Mouse (Mus musculus) myocyte (in vitro differentiated cells): ENCODE data around the gene Top1.
A peak's percentile ranks its signal among the peaks of the same experiment; 100 is the strongest.

Experiments
- CEBPB ChIP-seq: IDR thresholded peaks from 2 replicates; pipeline ENCODE4 v1.6.1; 2011; ENCODE audit warnings: mild to moderate bottlenecking, moderate library complexity; ENCODE audit not compliant: poor library complexity, insufficient read depth, severe bottlenecking
- MAX ChIP-seq: IDR thresholded peaks from one replicate; pipeline ENCODE4 v1.6.1; 2011; ENCODE audit warnings: low read depth, mild to moderate bottlenecking, control low read depth
- MYOD1 ChIP-seq, 3 experiments: IDR thresholded peaks; one replicate each; pipeline ENCODE4 v1.6.1; 2011; ENCODE audit warnings: control low read depth in 2 of 3, low read depth in 2 of 3, mild to moderate bottlenecking in 2 of 3, moderate library complexity in 1 of 3; ENCODE audit not compliant: insufficient read length in 2 of 3, control insufficient read depth in 1 of 3
- MYOG ChIP-seq, 3 experiments: IDR thresholded peaks; one replicate each; pipeline ENCODE4 v1.6.1; 2011; ENCODE audit warnings: control low read depth in 2 of 3, low read depth in 2 of 3, mild to moderate bottlenecking in 2 of 3; ENCODE audit not compliant: insufficient read length in 2 of 3, control insufficient read depth in 1 of 3, insufficient read depth in 1 of 3
- POLR2A ChIP-seq: IDR thresholded peaks from one replicate; pipeline ENCODE4 v1.6.1; 2011; ENCODE audit warnings: low read depth, mild to moderate bottlenecking, control low read depth, moderate library complexity; ENCODE audit not compliant: insufficient read length
- TCF12 ChIP-seq: IDR thresholded peaks from one replicate; pipeline ENCODE4 v1.6.1; 2011; ENCODE audit warnings: mild to moderate bottlenecking, control low read depth; ENCODE audit not compliant: poor library complexity, insufficient read depth, severe bottlenecking
- USF1 ChIP-seq: IDR thresholded peaks from one replicate; pipeline ENCODE4 v1.6.1; 2011; ENCODE audit warnings: low read depth, mild to moderate bottlenecking, control low read depth, moderate library complexity

DNA sequence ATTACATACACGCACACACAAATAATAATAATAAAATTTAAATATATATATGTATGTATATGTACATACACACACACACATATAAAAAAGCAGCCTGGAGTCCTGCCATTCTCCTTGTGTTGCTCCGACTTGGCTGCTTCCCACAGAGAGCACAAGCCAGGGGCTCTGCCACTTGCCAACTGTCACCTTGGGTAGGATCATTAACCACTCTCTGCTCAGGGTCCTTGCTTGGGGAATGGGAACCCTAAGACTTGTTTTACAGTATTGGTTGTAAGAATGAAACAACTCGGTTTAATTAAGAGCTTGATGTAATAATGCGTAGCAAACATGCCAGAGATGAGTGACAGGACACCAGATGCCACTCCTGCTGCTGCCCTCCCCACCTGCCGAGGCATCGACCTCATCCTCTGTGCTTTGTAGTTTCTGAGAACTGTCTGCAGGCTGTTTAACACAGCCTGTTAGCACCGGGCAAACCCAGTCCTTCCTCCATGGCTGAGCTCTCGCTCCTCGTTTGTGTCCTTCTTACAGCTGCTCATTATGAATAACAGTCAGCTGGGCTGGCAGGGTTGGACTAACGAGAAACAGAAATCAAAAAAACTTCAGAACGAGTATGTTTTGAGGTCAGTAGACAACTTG, 95.0 kb downstream of the Top1 start:
- TF ChIP-seq MAX (no peak), MYOG (IDR thresholded peaks at IDR 0.05; ENCODE audit: control insufficient read depth in 1 of 3, insufficient read depth in 1 of 3, insufficient read length in 2 of 3, low read depth in 2 of 3) (peak in 1 of 3 experiments; percentile 47), USF1 (no peak), CEBPB (no peak), POLR2A (no peak), MYOD1 (IDR thresholded peaks at IDR 0.05; ENCODE audit: control insufficient read depth in 1 of 3, insufficient read length in 2 of 3, low read depth in 2 of 3) (peak in 2 of 3 experiments; percentile 63 to 82), TCF12 (no peak)
